Mouse (Mus musculus): ENCODE results near the gene Rmnd5a. TPM values are rescaled to one million over a fixed set of nuclear protein-coding genes. Genes with fewer than 3 reads are reported as not detected.

The Rmnd5a gene
- total and polyA plus RNA-seq, 2 experiments from 2014 or later = 7.8 to 41.8 TPM

DNA sequence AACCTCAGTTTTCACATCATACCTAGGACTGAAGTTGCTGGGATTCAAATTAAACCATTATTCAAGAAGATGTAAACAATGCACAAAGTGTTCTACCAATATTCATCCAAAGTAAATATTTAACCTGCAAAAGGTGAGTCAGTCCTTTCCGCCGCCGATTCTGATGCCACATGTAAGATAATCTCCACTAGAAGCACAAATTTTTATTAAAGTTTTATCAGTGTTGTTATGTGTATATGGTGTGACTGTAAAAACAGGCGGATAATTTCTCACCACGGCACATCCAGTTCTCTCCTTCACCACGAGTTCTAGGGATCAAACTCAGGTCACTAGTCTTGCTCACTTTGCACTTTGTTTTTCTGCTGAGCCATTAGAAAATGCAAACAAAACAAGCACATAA is 19.6 kb downstream of the Rmnd5a start:
- H3K9me3 ChIP-seq (ENCODE audit: low read length) = no peaks in the 10 kb centered on the region
- ATAC-seq (ENCODE audit: low FRiP score) (no peak), DNase-seq (ENCODE audit: low spot score) (no peak)
- H3K9ac ChIP-seq (replicated peaks; ENCODE audit: low read length, poor library complexity, severe bottlenecking) = no peak overlapping the region
- 94% methylated on average over 6 of the region's 6 CpGs for WGBS
- no peaks in the 10 kb centered on the region for H3K36me3 ChIP-seq (ENCODE audit: insufficient read depth, low read length)
- H3K27me3 ChIP-seq (ENCODE audit: insufficient read depth, low read length) = no peaks in the 10 kb centered on the region
- no peaks in the 10 kb centered on the region for H3K4me1 ChIP-seq (ENCODE audit: insufficient read depth, low read length)
- H3K4me2 ChIP-seq (ENCODE audit: low read depth, low read length, poor library complexity, severe bottlenecking) = no peak overlapping the region
- H3K27ac ChIP-seq (ENCODE audit: low read depth, low read length) = no peak overlapping the region
- no peak for TF ChIP-seq CTCF (IDR thresholded peaks at IDR 0.05)
- no peak overlapping the region for H3K4me3 ChIP-seq (ENCODE audit: low read depth, low read length)

DNA sequence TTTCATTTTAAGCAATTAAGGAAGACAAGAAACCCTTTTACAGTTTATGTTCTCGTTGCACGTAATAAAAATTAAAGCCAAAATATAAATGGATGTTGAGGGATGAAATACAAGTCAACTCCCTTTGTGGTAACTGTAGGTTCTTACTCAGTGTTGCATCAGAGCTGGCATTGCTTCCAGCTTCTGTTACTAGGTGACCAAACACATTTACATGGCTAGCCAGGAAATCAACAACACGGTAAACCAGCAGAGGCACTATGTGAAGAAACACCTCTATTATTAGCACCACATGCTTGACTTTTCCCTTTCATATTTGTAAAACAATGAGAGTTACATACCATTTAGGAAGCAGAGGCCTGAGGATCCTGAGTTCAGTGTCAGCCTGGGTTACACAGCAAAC is 21.6 kb downstream of the Rmnd5a start:
- DNase-seq (ENCODE audit: low spot score) (no peak), ATAC-seq (ENCODE audit: low FRiP score) (no peak)
- Histone ChIP-seq H3K4me3 (ENCODE audit: low read depth, low read length) (no peak overlapping the region), H3K27ac (ENCODE audit: low read depth, low read length) (no peak overlapping the region), H3K9ac (replicated peaks; ENCODE audit: low read length, poor library complexity, severe bottlenecking) (no peak overlapping the region), H3K36me3 (ENCODE audit: insufficient read depth, low read length) (no peaks in the 10 kb centered on the region), H3K4me1 (ENCODE audit: insufficient read depth, low read length) (no peaks in the 10 kb centered on the region), H3K9me3 (ENCODE audit: low read length) (no peaks in the 10 kb centered on the region), H3K27me3 (ENCODE audit: insufficient read depth, low read length) (no peaks in the 10 kb centered on the region), H3K4me2 (ENCODE audit: low read depth, low read length, poor library complexity, severe bottlenecking) (no peak overlapping the region)
- TF ChIP-seq CTCF (IDR thresholded peaks at IDR 0.05) = no peak
- 94% methylated on average over 3 of the region's 3 CpGs for WGBS

DNA sequence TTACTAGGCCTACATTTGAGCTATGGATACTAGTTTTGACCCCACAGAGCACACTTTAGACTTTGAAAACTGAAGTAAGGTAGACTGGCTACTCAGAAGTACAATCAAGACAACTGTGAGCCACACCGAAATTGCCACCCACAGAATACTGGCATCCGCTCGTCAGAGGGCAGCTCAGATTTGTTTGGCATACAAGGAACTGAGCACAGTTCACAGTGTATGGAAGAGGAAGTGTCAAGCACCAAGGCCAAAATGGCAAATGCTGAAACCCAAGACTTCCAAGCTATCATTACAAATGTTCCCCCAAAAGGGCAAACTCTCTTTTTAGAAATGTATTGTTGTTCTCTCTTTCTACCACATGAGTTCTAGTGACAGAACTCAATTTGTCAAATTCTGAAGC is 25.0 kb downstream of the Rmnd5a start:
- no peaks in the 10 kb centered on the region for H3K4me1 ChIP-seq (ENCODE audit: insufficient read depth, low read length)
- no peak overlapping the region for H3K4me3 ChIP-seq (ENCODE audit: low read depth, low read length)
- 77% methylated on average over 3 of the region's 3 CpGs for WGBS
- no peak for ATAC-seq (ENCODE audit: low FRiP score)
- TF ChIP-seq CTCF (IDR thresholded peaks at IDR 0.05) = no peak
- no peak overlapping the region for H3K4me2 ChIP-seq (ENCODE audit: low read depth, low read length, poor library complexity, severe bottlenecking)
- no peaks in the 10 kb centered on the region for H3K27me3 ChIP-seq (ENCODE audit: insufficient read depth, low read length)
- no peak overlapping the region for H3K27ac ChIP-seq (ENCODE audit: low read depth, low read length)
- peaks cover 2% of the 10 kb centered on the region; the same call in 1 of the 2 replicates for H3K36me3 ChIP-seq (ENCODE audit: insufficient read depth, low read length)
- H3K9ac ChIP-seq (replicated peaks; ENCODE audit: low read length, poor library complexity, severe bottlenecking) = no peak overlapping the region
- DNase-seq (ENCODE audit: low spot score) = no peak
- no peaks in the 10 kb centered on the region for H3K9me3 ChIP-seq (ENCODE audit: low read length)

DNA sequence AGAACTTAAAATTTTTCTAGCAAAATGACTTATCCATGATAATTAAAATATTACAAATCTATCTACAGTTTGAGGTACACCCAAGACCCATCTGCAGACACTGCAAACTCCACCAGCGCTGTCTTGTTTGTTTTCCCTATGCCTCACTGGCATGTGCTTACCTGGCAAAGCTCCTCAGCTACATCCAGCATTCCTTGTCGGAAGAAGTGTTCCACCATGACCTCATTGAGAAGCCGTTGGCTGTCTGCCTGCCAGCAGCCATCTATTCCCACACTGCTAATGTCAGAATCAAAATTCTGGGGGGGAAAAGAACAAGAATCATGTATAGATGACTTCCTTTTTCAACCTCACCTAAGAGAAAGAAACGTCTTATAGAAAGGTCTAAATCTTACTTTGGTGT is 25.8 kb downstream of the Rmnd5a start:
- no peaks in the 10 kb centered on the region for H3K27me3 ChIP-seq (ENCODE audit: insufficient read depth, low read length)
- H3K4me3 ChIP-seq (ENCODE audit: low read depth, low read length) = no peak overlapping the region
- no peak overlapping the region for H3K4me2 ChIP-seq (ENCODE audit: low read depth, low read length, poor library complexity, severe bottlenecking)
- TF ChIP-seq CTCF (IDR thresholded peaks at IDR 0.05) = no peak
- WGBS = 77% methylated on average over 4 of the region's 4 CpGs
- H3K27ac ChIP-seq (ENCODE audit: low read depth, low read length) = no peak overlapping the region
- peaks cover 2% of the 10 kb centered on the region; the same call in 1 of the 2 replicates for H3K36me3 ChIP-seq (ENCODE audit: insufficient read depth, low read length)
- H3K4me1 ChIP-seq (ENCODE audit: insufficient read depth, low read length) = no peaks in the 10 kb centered on the region
- DNase-seq (ENCODE audit: low spot score) (peak; percentile 11), ATAC-seq (ENCODE audit: low FRiP score) (no peak)
- H3K9ac ChIP-seq (replicated peaks; ENCODE audit: low read length, poor library complexity, severe bottlenecking) = no peak overlapping the region
- H3K9me3 ChIP-seq (ENCODE audit: low read length) = no peaks in the 10 kb centered on the region

DNA sequence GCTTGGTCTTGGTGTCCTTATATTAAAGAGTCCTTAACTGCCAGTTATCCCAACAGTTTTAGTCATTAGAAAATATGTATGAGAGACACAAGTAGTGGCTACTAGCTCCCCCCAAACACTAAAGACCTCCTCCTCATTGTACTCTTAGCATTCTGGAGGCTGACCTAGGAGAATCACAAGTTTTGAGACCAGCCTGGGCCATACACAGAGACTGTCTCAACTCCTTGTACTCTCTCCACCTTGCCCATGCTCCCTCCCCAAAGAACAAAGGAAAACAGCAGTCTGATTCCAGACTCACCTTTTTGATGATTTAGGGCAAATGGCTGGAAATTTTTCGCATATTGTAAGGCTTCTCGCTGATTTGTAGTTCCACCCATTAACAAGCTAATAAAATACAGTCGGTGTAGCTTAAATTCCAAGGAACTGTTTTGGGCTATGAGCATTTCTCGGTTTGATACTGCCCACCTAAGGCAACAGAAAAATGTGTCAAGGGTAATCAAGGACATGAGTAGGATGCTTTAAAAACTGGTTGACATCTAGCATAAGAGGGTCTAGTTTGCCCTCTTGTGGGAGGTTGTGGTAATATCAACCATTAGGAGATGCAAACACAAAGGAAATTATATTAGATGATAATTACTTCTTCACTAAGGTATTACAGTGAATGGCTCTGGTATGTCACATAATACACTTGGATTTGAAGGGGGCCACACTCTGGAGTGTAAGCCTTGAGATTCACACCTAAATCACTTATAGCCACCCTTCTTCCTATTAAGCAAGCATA is 41.4 kb downstream of the Rmnd5a start:
- WGBS = 73% methylated on average over 4 of the region's 4 CpGs
- peak; percentile 85 for TF ChIP-seq CTCF (IDR thresholded peaks at IDR 0.05)

DNA sequence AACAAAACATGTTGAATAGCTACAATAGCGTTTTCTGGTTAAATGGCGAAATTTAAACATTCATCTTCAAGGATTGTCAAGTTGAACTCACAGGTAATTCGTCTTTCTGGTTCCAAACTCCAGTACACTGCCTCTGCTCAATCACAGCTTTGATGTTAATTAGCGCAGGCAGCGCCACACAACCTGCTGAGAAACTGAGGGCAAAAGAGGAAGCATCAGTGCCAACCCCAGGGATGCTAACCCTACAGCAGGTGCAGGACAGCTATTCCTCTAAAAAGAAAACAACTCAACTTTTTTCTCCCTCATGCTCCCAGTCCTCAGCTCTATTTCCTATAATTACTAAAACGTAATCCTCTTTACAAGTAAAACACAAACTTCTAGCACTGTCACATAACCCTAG is 43.7 kb downstream of the Rmnd5a start:
- Histone ChIP-seq H3K9ac (replicated peaks; ENCODE audit: low read length, poor library complexity, severe bottlenecking) (no peak overlapping the region), H3K4me1 (ENCODE audit: insufficient read depth, low read length) (no peaks in the 10 kb centered on the region), H3K36me3 (ENCODE audit: insufficient read depth, low read length) (peaks cover 18% of the 10 kb centered on the region), H3K4me3 (ENCODE audit: low read depth, low read length) (no peak overlapping the region), H3K27me3 (ENCODE audit: insufficient read depth, low read length) (no peaks in the 10 kb centered on the region), H3K4me2 (ENCODE audit: low read depth, low read length, poor library complexity, severe bottlenecking) (no peak overlapping the region), H3K27ac (ENCODE audit: low read depth, low read length) (no peak overlapping the region), H3K9me3 (ENCODE audit: low read length) (no peaks in the 10 kb centered on the region)
- DNase-seq (ENCODE audit: low spot score) = no peak
- ATAC-seq (ENCODE audit: low FRiP score) = no peak
- TF ChIP-seq CTCF (IDR thresholded peaks at IDR 0.05) = no peak
- 91% methylated on average over 6 of the region's 6 CpGs for WGBS

More for the DNA sequence above, 41.4 kb downstream of the Rmnd5a start:
- no peak overlapping the region for H3K9ac ChIP-seq (replicated peaks; ENCODE audit: low read length, poor library complexity, severe bottlenecking)
- peak; percentile 66; the same call in 1 of the 2 replicates for ATAC-seq (ENCODE audit: low FRiP score)
- H3K9me3 ChIP-seq (ENCODE audit: low read length) = no peaks in the 10 kb centered on the region
- no peak overlapping the region for H3K4me2 ChIP-seq (ENCODE audit: low read depth, low read length, poor library complexity, severe bottlenecking)
- H3K4me1 ChIP-seq (ENCODE audit: insufficient read depth, low read length) = no peaks in the 10 kb centered on the region
- H3K4me3 ChIP-seq (ENCODE audit: low read depth, low read length) = no peak overlapping the region
- 0 out of 2 replicates have a peak overlapping the region, but pooled peaks have one; percentile 3 for H3K27ac ChIP-seq (ENCODE audit: low read depth, low read length)
- peak; percentile 77 for DNase-seq (ENCODE audit: low spot score)
- H3K36me3 ChIP-seq (ENCODE audit: insufficient read depth, low read length) = peaks cover 8% of the 10 kb centered on the region
- H3K27me3 ChIP-seq (ENCODE audit: insufficient read depth, low read length) = no peaks in the 10 kb centered on the region
